Mouse (Mus musculus) olfactory bulb, adult 2 months (tissue): ENCODE measurements around the gene Eif4e3. TPM values are rescaled to one million over a fixed set of nuclear protein-coding genes. Genes with fewer than 3 reads are reported as not detected.

Experiments
- H3K27ac ChIP-seq: fragments of 200-500 bp; 2 replicates; pipeline ENCODE4 v1.5.1; 2012; ENCODE audit warnings: low read depth, low read length; ENCODE audit not compliant: insufficient read depth
- H3K4me1 ChIP-seq: fragments of 200-500 bp; 2 replicates; pipeline ENCODE4 v1.6.1; 2012; ENCODE audit warnings: low read length; ENCODE audit not compliant: control insufficient read depth, insufficient read depth
- H3K4me3 ChIP-seq: fragments of 200-500 bp; 2 replicates; pipeline ENCODE4 v1.5.1; 2012; ENCODE audit warnings: mild to moderate bottlenecking, low read depth, low read length, moderate library complexity; ENCODE audit not compliant: insufficient read depth
- CTCF ChIP-seq: fragments of 200-500 bp; IDR thresholded peaks from 2 replicates; pipeline ENCODE4 v1.5.1; 2012; ENCODE audit warnings: low read depth, mild to moderate bottlenecking, low read length, moderate library complexity; ENCODE audit not compliant: insufficient read depth
- POLR2A ChIP-seq: fragments of 200-500 bp; IDR thresholded peaks from 2 replicates; pipeline ENCODE4 v1.6.1; 2012; ENCODE audit warnings: mild to moderate bottlenecking, low read depth, low read length, moderate library complexity; ENCODE audit not compliant: insufficient read depth
- WGBS: fragments of 180-500 bp; shearing (Covaris S2); methylation state at CpG from one replicate; pipeline ENCODE4 v1.1.7; 2018; 5-methylcytosine and 5-hydroxymethylcytosine counted together
- polyA plus RNA-seq: library from polyadenylated mRNA; stranded (reverse); fragments of >200 nt; gene quantifications from 2 replicates; pipeline ENCODE4 v1.2.4, GENCODE M21; 2012; ENCODE audit warnings: low replicate concordance; ENCODE audit not compliant: missing spikeins, insufficient read depth, insufficient read length

Gene Eif4e3
- polyA plus RNA-seq, 1 experiment: not detected

DNA sequence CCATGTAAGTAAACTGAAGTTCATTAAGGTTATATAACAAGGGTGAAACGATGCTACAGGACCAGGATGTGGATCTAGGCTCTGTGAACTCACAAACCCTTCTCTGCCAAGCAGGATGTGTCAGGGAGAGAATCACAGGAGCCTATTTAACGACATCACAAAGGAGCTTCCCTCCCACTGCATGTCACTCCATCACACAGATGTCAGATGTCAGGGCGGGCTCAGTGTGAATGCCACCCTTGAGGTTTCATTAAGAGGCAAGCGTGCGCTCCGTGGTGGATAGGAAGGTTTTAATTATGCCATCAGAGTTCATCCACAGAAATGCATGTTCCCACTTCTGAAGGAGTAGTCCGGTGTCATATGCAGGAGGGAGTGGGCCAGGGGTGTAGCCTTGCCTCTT, 60.5 kb downstream of the Eif4e3 start:
- WGBS: 81% methylated on average over 7 of the region's 7 CpGs
- H3K27ac ChIP-seq: no peak overlapping the region
- no peaks in the 10 kb centered on the region for H3K4me1 ChIP-seq
- TF ChIP-seq POLR2A (no peak), CTCF (no peak)
- H3K4me3 ChIP-seq: no peak overlapping the region

DNA sequence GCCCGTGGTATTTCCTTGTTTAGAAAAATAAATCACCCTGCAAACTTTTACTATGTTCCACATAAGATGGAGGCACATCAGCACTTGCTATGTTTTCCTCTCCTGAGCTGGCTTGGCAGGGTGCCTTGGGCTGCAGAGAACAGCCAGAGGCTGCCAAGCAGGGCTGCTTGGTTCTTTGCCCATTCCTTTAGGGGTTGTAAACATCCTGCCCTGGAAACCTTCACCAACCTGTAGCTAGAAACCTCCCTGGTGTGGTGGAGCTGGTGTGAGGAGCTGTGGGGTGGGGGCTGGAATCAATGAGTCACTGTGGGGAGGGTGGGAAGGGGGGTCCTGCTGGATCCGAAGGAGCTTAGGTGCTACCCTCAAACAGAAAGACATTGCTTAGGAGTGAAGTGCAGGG, 61.8 kb downstream of the Eif4e3 start:
- WGBS: 57% methylated on average over 2 of the region's 2 CpGs
- Histone ChIP-seq H3K27ac (no peak overlapping the region), H3K4me3 (no peak overlapping the region), H3K4me1 (no peaks in the 10 kb centered on the region)
- TF ChIP-seq CTCF (no peak), POLR2A (no peak)

DNA sequence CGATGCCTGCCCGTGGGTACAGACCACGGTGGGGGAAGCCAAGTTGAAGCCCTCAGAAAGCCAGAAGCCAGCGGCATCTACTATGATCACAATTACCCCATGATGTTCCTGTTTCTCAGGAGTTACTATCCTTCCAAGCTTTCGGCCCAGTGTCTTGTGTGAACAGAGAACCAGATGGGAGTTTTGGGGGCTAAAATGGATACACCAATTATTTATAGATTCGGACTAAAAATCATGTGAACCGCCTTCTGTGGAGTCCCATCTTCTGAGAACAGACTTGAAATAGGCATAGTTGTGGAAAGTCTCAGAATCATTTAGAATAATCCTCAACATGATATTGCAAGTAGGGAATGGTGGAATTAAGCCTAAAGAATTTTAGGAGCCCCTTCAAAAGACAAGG, 64.1 kb downstream of the Eif4e3 start:
- no peaks in the 10 kb centered on the region for H3K4me1 ChIP-seq
- TF ChIP-seq CTCF: no peak
- no peak for TF ChIP-seq POLR2A
- 85% methylated on average over 7 of the region's 7 CpGs for WGBS
- H3K27ac ChIP-seq: no peak overlapping the region
- no peak overlapping the region for H3K4me3 ChIP-seq

DNA sequence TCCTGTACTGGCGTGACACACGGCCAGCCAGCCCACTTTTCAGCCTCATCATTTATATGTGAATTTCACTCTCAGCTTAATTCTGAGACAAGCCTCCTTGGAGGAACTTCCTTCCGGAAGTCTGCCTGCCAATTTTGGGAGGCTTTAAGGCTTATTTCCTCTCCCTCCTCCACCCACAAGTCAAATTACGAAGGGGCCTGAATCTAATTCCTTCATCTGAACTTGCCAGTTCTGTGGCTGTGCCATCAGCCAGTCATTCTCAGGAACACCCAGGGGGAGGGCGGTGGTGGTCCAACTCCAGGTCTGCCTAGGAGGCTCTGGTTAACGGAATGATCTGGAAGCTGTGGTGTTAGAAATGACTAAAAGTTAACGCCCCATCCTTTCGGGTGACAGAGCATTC, 65.7 kb downstream of the Eif4e3 start:
- Histone ChIP-seq H3K4me1 (no peaks in the 10 kb centered on the region), H3K27ac (no peak overlapping the region), H3K4me3 (no peak overlapping the region)
- TF ChIP-seq POLR2A (no peak), CTCF (no peak)
- 83% methylated on average over 8 of the region's 8 CpGs for WGBS

DNA sequence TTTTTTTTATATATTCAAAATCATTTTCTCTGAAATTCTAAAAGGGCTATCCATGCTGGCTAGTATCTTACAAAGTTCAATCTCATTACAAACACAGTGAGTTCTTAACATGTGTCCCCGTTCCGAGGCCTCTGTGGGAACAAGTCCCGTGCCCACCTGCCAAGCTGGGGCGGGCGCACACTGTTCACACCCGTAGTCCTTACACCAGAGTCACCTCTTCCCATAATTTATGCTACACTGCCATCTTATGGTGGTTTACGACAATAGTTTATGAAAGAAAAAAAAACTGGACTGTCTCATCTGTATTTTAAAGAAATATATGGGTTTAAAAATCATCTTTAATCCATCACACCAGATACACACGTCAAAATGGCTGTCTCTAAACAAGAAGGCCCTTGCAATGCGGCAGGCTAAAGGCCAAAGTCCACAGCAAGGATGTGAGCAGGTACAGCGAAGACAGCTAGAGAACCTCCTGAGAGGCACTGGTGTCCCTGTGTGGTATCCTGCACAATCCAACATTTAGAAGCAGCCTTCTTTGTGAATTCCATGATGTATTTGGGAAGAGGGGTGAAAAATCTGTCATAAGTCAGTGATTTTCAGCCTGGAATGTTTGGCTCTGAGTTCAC, 66.3 kb downstream of the Eif4e3 start:
- Histone ChIP-seq H3K27ac (no peak overlapping the region), H3K4me3 (no peak overlapping the region), H3K4me1 (no peaks in the 10 kb centered on the region)
- WGBS: 27% methylated on average over 10 of the region's 10 CpGs
- no peak for TF ChIP-seq CTCF

DNA sequence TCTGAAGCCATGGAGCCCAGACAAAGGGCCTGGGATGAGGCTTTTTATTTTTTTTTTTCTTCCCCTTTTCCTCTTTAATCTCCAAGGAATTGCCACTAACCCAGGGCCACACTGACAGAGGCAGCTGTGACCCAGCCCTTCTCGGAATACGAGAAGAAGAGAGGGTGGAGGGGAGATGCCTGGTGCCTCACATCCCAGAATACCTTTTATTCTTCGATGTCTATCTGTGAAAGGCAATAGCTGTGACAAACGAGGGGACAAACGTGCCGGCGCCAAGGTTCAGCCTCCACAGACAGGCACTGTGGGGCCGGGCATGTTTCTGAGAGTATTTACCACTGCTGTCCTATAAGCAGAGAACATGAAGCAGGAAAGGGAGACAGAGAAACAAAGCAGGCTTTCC, 66.9 kb downstream of the Eif4e3 start:
- Histone ChIP-seq H3K27ac (no peak overlapping the region), H3K4me1 (no peaks in the 10 kb centered on the region), H3K4me3 (no peak overlapping the region)
- 43% methylated on average over 8 of the region's 8 CpGs for WGBS
- no peak for TF ChIP-seq CTCF
- no peak for TF ChIP-seq POLR2A

DNA sequence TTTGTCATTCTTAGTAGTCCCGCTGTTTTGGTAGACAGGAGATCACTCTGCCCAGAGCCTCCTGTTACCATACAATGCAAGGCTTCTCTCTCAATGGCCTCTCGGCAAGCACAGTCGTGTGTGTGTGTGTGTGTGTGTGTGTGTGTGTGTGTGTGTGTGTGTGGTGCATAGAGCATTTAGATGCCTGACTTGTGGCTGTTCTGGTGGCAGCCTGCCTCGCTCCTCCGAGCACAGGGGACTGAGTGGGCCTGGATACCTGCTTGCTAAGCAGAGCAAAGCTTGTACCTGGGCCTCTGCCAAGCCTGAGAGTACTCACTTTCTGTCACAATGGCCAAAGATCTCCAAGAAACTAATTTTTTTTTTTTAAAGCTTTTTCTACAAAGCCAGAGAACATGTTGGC, 67.3 kb downstream of the Eif4e3 start:
- H3K27ac ChIP-seq: no peak overlapping the region
- H3K4me3 ChIP-seq: no peak overlapping the region
- TF ChIP-seq CTCF: no peak
- TF ChIP-seq POLR2A: no peak
- no peaks in the 10 kb centered on the region for H3K4me1 ChIP-seq
- WGBS: 85% methylated on average over 5 of the region's 5 CpGs

DNA sequence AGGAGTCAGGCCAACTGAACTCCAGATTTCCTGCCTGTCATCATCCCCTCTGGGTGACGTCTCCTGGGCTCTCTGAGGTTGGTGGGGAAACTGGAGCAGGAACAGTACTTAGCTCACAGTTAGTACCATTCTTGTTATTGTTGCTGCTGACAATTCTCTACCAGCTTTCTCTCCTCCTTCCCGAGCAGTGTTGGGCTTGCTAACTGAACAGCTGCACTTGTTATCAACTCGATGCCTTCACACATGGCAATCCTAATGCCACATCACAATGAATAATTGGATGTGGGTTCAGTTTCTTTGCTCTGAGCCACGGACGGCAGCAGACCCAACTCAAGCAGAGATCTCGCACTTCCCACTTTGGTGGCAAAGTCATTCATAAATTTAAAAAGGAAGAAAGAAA, 89.5 kb downstream of the Eif4e3 start:
- WGBS: 61% methylated on average over 6 of the region's 6 CpGs

DNA sequence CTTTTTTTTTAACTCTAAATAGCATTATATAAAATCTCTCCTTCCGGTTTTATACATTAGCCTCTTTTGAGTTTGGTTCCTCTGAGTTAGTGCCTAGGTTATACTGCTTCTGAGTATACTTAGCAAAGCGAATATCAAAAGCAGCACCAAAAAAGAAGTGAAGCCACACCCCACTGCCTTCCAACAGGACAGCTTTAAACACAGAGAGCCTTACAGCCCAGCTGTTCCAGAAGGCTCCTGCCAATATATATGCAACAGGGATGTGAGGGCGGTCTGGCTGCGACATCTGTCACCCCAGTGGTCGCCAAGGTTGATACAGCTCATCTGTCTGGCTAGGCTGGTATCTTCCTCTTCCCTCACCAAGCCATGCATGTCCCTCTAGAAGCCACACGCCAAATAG, 90.9 kb downstream of the Eif4e3 start:
- Histone ChIP-seq H3K4me1 (peaks cover 4% of the 10 kb centered on the region; the same call in 1 of the 2 replicates), H3K4me3 (no peak overlapping the region), H3K27ac (no peak overlapping the region)
- TF ChIP-seq POLR2A (no peak), CTCF (no peak)
- 94% methylated on average over 6 of the region's 6 CpGs for WGBS

More for the DNA sequence above, 89.5 kb downstream of the Eif4e3 start:
- H3K27ac ChIP-seq: no peak overlapping the region
- TF ChIP-seq POLR2A (no peak), CTCF (no peak)
- H3K4me1 ChIP-seq: peaks cover 2% of the 10 kb centered on the region; the same call in 1 of the 2 replicates
- no peak overlapping the region for H3K4me3 ChIP-seq

Other genes with a start within 250 kb of the Eif4e3 start
- not detected in 2 replicates for gene Foxp1, start 144.1 kb downstream of the Eif4e3 start, polyA plus RNA-seq
- gene Gm20696, start within 50 bp of the Eif4e3 start, polyA plus RNA-seq: not detected in 2 replicates
- not detected in 2 replicates for gene Gpr27, start 25.9 kb upstream of the Eif4e3 start, polyA plus RNA-seq
- gene Prok2, start 59.6 kb upstream of the Eif4e3 start, polyA plus RNA-seq: not detected in 2 replicates